Mouse (Mus musculus) monocyte, adult 5-6 weeks (primary cell): ENCODE measurements around the gene Uts2b. TPM values are rescaled to one million over a fixed set of nuclear protein-coding genes. Genes with fewer than 3 reads are reported as not detected.
A peak's percentile ranks its signal among the peaks of the same experiment; 100 is the strongest.

Experiments used
- ATAC-seq: fragments of 153-309, 156-312 bp; replicated peaks from 2 replicates; pipeline ENCODE4 v1.8.0; 2017; ENCODE audit warnings: mild to moderate bottlenecking; ENCODE audit not compliant: low TSS enrichment, insufficient number of reproducible peaks, severe bottlenecking, poor library complexity, low FRiP score
- total RNA-seq: library from RNA; stranded (forward); fragments of 200-1000, 200-491, 200-594 nt; gene quantifications from 3 replicates; pipeline ENCODE4 v1.2.3, GENCODE M21; 2017

Gene Uts2b
- not detected in 3 replicates for total RNA-seq

DNA sequence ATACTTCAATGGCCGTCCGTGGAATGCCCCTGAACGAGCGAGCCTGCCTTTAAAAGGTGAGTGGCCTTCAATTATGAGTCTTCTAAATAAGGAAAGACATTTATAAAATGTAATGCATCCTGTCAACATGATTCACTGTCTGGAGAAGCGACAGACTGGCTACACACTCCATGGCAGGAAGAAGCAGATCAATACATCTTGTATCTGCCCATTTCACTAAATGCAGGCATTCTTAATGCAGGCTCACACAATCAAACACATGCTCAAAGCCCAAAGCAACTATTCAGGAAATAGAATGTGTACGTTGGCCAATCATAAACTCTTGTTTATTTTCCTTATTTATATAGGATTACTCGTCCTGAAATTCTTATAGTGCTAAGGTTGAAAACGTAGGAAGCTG lies at the start of gene Uts2b:
Gene Uts2b (minus strand): TSS at position 49 of the 400 bp plus-strand sequence.
- no peak for ATAC-seq

DNA sequence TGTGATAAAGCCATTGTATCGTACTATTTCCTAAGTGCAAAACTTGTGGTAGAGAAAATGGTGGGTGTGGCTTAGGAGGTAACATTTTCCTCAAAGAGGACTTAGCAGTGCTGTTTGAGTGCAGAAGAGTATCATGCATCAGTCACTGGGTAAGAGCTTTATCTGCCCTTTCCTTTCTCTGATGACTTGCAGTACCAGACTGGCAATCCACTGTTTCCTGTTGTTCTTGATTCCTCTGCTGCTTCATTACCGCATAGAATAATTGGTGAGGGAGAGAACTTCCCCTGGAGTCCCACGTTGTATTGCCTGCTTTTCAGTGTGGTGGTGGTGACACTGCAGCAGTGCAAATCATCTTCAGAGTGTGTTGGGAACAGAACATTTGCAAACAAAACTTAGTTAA lies 47.6 kb upstream of the Uts2b start:
- ATAC-seq, result no peak

DNA sequence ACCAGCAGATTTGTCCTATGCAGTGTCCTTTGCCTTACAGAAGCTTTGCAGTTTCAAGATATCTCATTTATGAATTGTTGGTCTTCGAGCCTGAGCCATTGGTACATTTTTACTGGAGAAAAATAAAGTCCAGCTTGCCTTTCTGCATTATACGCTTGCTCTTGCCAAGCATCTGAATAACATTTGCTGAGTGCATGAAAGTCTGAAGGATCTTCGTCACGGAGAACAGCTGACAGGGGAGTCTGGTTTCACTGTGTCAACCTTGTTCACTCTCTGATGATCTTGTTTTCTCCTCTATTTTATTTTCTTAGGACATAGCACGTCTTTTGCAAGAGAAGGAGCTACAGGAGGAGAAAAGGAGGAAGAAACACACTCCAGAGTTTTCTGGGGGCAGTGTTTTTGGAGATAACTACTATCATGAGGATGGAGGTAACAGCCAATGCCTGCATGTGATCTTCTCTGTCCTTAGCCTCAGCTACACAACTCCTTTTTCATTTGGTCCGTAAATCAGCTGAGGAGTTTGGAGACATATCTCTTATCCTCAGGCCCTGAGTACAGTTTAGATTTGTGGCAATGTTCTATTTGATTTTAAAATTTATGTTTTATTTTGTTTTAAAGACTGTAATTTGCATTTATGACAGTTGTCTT lies 47.0 kb upstream of the Uts2b start:
- no peak for ATAC-seq

GRCm38 (mm10) chr16:27404107-27404506 lies 34.1 kb upstream of the Uts2b start:
- no peak for ATAC-seq

- no peak for ATAC-seq
Measured at GRCm38 (mm10) chr16:27401579-27401978, 31.5 kb upstream of the Uts2b start.

- ATAC-seq, result no peak
Measured at GRCm38 (mm10) chr16:27399719-27400253, 29.7 kb upstream of the Uts2b start.

GRCm38 (mm10) chr16:27399026-27399718 lies 29.1 kb upstream of the Uts2b start:
- no peak for ATAC-seq

- no peak for ATAC-seq
Measured at GRCm38 (mm10) chr16:27396951-27397350, 26.9 kb upstream of the Uts2b start.

GRCm38 (mm10) chr16:27395251-27396037 lies 25.4 kb upstream of the Uts2b start:
- ATAC-seq, result no peak

GRCm38 (mm10) chr16:27391845-27392244 lies 21.8 kb upstream of the Uts2b start:
- ATAC-seq, result no peak

GRCm38 (mm10) chr16:27390306-27390705 lies 20.3 kb upstream of the Uts2b start:
- no peak for ATAC-seq

GRCm38 (mm10) chr16:27389534-27390282 lies 19.7 kb upstream of the Uts2b start:
- no peak for ATAC-seq

DNA sequence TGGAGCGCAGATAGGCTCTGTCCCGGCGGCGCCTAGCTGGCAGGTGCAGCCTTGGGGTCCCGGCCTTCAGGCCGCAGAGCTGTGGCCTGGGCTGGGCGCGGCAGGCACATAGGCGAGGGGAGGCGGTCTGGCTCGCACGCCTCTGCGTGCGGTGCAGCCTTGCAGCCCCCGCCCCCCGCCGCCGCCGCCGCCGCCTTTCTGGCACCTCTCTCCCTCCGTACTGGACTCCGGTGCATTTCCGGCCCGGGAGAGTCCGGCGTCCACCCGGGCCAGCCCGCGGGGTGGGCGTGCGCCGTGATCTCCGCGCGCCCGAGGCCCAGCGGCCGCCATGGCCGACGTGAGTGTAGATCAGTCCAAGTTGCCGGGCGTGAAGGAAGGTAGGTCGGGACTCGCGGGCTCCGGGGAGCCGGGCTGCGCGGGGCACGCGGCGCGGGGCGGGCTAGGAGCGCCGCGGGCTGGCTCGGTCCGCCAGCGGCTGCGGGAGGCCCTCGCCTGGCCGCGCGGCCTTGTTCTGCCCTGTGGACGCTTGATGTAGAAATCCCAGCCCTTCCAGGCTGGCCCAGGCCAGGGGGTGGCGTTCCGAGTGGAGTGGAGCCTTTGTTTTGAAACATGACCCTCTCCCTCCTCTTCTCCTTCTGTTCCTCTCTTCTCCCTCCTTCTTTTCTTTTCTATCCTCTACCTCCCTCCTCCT lies 18.9 kb upstream of the Uts2b start, which contains the start of gene Ccdc50:
Gene Ccdc50 (plus strand): TSS at position 109 of the 691 bp plus-strand sequence.
- ATAC-seq, result peak; percentile 33

DNA sequence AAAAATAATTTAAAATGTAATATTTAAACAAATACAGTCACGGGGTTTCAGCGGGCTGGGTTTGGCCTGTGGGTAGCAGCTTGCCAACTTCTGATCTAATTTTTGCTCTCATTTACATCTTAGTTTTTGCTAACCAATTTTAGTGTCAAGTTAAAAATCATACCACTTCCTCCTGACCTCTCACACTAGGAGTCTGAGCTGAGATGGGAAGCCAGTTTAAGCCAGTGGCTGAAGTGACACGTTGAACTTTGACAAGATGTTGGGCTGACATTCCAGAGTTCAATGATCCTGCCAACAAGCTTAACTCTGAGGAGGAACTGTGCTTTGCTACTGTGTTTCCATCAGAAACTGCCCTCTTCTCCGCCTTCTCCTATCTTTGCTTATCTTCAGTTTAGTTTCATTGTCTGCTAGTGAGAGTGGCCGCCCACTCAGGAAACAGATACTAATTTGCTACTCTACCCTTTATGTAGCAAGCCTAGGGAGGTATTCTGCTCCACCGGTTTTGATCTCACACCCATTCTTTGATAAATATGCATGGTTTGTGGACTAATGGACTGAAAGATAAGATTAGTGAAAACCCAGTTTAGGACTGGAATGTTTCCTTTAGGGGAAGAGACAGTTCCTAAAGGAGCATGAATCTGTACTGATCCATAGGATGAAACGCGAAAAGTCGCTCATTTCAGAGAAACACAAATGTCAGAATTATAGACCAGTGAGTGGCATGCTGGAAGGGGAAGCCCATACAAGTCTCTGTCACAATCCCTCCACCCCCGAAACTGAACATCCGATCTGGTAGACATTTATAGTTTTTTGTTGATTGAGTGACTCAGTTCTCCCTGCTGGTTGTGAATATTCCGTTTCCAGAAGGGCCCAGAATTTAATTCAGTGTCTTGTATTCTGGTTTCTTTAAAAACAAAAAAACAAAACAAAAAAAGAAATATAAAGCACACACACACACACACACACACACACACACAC lies 17.9 kb upstream of the Uts2b start:
- peak; percentile 46; the same call in 1 of the 2 replicates for ATAC-seq

GRCm38 (mm10) chr16:27386850-27387407 lies 16.9 kb upstream of the Uts2b start:
- ATAC-seq, result no peak

DNA sequence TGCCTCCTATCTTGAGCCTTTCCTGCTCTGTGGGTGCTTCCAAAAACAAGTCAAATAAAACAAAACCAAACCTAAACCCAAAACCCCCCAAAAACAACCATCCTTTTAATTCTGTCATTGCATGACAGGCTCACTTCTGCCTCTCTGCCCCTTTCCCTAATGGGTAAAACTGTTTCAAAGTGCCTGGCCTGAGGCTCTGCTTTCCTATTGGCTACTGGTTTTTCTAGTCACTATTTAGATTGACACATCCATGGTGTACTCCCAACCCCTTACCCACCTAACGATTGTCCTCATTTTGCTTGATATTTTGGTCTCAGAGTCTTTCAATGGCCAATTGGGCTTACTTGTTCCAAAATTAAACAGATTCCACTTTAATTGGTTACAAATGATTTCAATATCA lies 15.6 kb upstream of the Uts2b start:
- ATAC-seq, result no peak
